Mouse (Mus musculus): Measurements from ENCODE around the gene Ngdn. TPM values are rescaled to one million over a fixed set of nuclear protein-coding genes. Genes with fewer than 3 reads are reported as not detected.

The Ngdn gene
- polyA plus RNA-seq, 1 experiment from 2014 or later = 88.0 TPM

- no peaks in the 10 kb centered on the region for H3K27me3 ChIP-seq (replicated peaks)
- WGBS = 84% methylated on average over 9 of the region's 9 CpGs
- no peak for ATAC-seq (ENCODE audit: insufficient read depth, low FRiP score, low read depth)
- no peaks in the 10 kb centered on the region for H3K36me3 ChIP-seq
- no peak overlapping the region for H3K4me3 ChIP-seq (replicated peaks)
- H3K4me1 ChIP-seq = no peaks in the 10 kb centered on the region
- no peak overlapping the region for H3K4me2 ChIP-seq
- H3K27ac ChIP-seq = no peak overlapping the region
- H3K9me3 ChIP-seq = no peaks in the 10 kb centered on the region
- no peak overlapping the region for H3K9ac ChIP-seq
Measured at GRCm38 (mm10) chr14:55052496-55052895, 37.2 kb downstream of the Ngdn start.

- no peaks in the 10 kb centered on the region for H3K4me1 ChIP-seq
- ATAC-seq (ENCODE audit: insufficient read depth, low FRiP score, low read depth) = no peak
- H3K27me3 ChIP-seq (replicated peaks) = no peaks in the 10 kb centered on the region
- H3K4me3 ChIP-seq (replicated peaks) = no peak overlapping the region
- H3K9me3 ChIP-seq = no peaks in the 10 kb centered on the region
- H3K4me2 ChIP-seq = no peak overlapping the region
- no peak overlapping the region for H3K27ac ChIP-seq
- no peaks in the 10 kb centered on the region for H3K36me3 ChIP-seq
- no peak overlapping the region for H3K9ac ChIP-seq
- 76% methylated on average over 4 of the region's 4 CpGs for WGBS
Measured at GRCm38 (mm10) chr14:55053050-55053449, 37.8 kb downstream of the Ngdn start.

GRCm38 (mm10) chr14:55053708-55054190 lies 38.5 kb downstream of the Ngdn start:
- no peak for ATAC-seq (ENCODE audit: insufficient read depth, low FRiP score, low read depth)
- no peaks in the 10 kb centered on the region for H3K9me3 ChIP-seq
- H3K9ac ChIP-seq = no peak overlapping the region
- H3K4me3 ChIP-seq (replicated peaks) = no peak overlapping the region
- no peak overlapping the region for H3K4me2 ChIP-seq
- no peaks in the 10 kb centered on the region for H3K27me3 ChIP-seq (replicated peaks)
- no peaks in the 10 kb centered on the region for H3K36me3 ChIP-seq
- 87% methylated on average over 15 of the region's 17 CpGs for WGBS
- no peaks in the 10 kb centered on the region for H3K4me1 ChIP-seq
- H3K27ac ChIP-seq = no peak overlapping the region

- H3K9me3 ChIP-seq = no peaks in the 10 kb centered on the region
- ATAC-seq (ENCODE audit: insufficient read depth, low FRiP score, low read depth) = no peak
- 84% methylated on average over 10 of the region's 10 CpGs for WGBS
- no peak overlapping the region for H3K9ac ChIP-seq
- H3K27ac ChIP-seq = no peak overlapping the region
- H3K4me2 ChIP-seq = no peak overlapping the region
- no peak overlapping the region for H3K4me3 ChIP-seq (replicated peaks)
- H3K27me3 ChIP-seq (replicated peaks) = no peaks in the 10 kb centered on the region
- H3K4me1 ChIP-seq = no peaks in the 10 kb centered on the region
- no peaks in the 10 kb centered on the region for H3K36me3 ChIP-seq
Measured at GRCm38 (mm10) chr14:55054191-55054749, 39.0 kb downstream of the Ngdn start.

DNA sequence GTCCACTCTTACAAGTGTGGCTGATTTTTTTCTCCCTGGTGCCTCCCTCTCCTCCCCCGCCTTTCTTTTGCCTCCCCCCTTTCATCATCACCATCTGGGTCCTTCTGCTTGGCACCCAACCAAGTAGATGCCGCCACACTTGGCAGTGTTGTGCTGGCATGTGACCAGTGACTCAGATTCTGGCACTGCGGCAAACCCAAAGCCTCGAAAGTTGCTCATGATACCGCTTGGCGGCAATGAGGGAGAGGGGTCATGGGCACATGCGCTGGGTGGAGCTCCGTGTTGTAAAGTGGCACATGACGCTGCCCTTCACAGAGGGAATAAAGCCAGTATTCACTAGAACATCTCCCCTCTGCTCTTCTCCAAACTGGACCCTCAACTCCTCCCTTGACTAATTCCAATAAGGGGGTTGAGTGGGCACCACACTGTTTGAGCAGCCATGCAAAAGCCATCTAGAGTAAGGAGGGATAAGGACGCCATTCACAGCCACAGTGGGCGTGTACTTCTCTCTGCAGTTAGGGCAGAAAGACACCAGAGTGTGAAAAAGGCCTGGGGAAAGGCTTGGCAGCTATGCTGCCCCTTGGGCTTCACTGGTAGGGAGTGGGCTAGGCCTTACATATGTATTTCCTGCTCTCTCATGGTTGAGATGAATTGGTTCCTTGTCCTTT lies 40.0 kb downstream of the Ngdn start:
- H3K27me3 ChIP-seq (replicated peaks) = no peaks in the 10 kb centered on the region
- no peaks in the 10 kb centered on the region for H3K36me3 ChIP-seq
- 76% methylated on average over 11 of the region's 11 CpGs for WGBS
- H3K27ac ChIP-seq = no peak overlapping the region
- no peak overlapping the region for H3K4me3 ChIP-seq (replicated peaks)
- no peak overlapping the region for H3K9ac ChIP-seq
- H3K4me2 ChIP-seq = no peak overlapping the region
- H3K9me3 ChIP-seq = no peaks in the 10 kb centered on the region
- no peaks in the 10 kb centered on the region for H3K4me1 ChIP-seq
- ATAC-seq (ENCODE audit: insufficient read depth, low FRiP score, low read depth) = no peak

- no peak overlapping the region for H3K4me2 ChIP-seq
- H3K4me3 ChIP-seq (replicated peaks) = no peak overlapping the region
- H3K27ac ChIP-seq = no peak overlapping the region
- H3K36me3 ChIP-seq = no peaks in the 10 kb centered on the region
- no peaks in the 10 kb centered on the region for H3K9me3 ChIP-seq
- H3K27me3 ChIP-seq (replicated peaks) = no peaks in the 10 kb centered on the region
- peaks cover 9% of the 10 kb centered on the region for H3K4me1 ChIP-seq
- no peak overlapping the region for H3K9ac ChIP-seq
- WGBS = 47% methylated on average over 1 of the region's 1 CpGs
- ATAC-seq (ENCODE audit: insufficient read depth, low FRiP score, low read depth) = no peak
Measured at GRCm38 (mm10) chr14:55059009-55059408, 43.8 kb downstream of the Ngdn start.

- peaks cover 9% of the 10 kb centered on the region for H3K4me1 ChIP-seq
- H3K4me3 ChIP-seq (replicated peaks) = no peak overlapping the region
- H3K9me3 ChIP-seq = no peaks in the 10 kb centered on the region
- no peak overlapping the region for H3K4me2 ChIP-seq
- H3K27me3 ChIP-seq (replicated peaks) = no peaks in the 10 kb centered on the region
- no peak for ATAC-seq (ENCODE audit: insufficient read depth, low FRiP score, low read depth)
- no peak overlapping the region for H3K27ac ChIP-seq
- 69% methylated on average over 5 of the region's 5 CpGs for WGBS
- H3K9ac ChIP-seq = no peak overlapping the region
- H3K36me3 ChIP-seq = no peaks in the 10 kb centered on the region
Measured at GRCm38 (mm10) chr14:55059931-55060330, 44.7 kb downstream of the Ngdn start.

DNA sequence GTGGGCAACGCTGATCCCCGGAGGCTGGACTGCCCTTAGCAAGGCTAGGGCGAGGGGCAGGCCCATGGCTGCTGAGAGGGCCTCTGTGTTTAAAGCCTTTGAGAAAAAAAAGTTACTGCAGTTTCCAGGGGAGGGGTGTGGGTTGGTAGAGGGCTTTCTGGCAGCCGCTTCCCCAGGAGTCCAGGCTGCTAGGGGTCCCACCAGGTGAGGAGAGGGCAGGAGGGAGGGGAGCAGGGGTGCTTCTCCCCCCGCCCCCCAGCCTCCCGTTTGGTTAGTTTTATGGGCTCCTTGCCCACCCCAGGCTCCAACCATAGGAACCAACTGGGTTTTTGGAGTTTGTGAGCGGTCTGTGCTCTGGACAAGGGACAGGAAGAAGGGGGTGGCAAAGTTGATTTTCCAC lies 46.6 kb downstream of the Ngdn start:
- Histone ChIP-seq H3K9me3 (no peaks in the 10 kb centered on the region), H3K27ac (no peak overlapping the region), H3K36me3 (no peaks in the 10 kb centered on the region), H3K4me1 (peaks cover 9% of the 10 kb centered on the region), H3K4me2 (peak overlapping the region; percentile 39; the same call in 1 of the 2 replicates), H3K27me3 (replicated peaks) (no peaks in the 10 kb centered on the region), H3K4me3 (replicated peaks) (no peak overlapping the region), H3K9ac (no peak overlapping the region)
- no peak for ATAC-seq (ENCODE audit: insufficient read depth, low FRiP score, low read depth)
- 42% methylated on average over 7 of the region's 7 CpGs for WGBS

DNA sequence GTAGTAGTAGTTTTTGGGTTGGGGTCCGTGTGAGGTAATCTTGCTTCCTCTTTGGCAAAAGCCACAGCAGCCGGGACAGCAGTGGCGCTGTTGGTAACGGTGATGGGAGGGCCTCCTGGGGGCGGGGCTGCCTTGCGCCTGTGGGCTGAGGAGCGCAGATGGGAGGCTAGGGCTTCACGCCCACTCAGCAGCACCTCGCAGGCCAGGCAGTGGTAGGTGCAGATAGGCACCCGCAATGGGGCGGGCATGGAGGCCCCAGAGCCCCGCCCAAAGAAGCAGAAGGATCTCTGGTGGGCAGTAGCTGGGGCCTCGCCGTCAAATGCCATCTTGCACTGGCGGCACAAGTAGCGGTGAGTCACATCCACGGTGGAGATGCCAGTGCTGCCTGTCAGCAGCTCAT lies 47.4 kb downstream of the Ngdn start:
- no peaks in the 10 kb centered on the region for H3K36me3 ChIP-seq
- peak overlapping the region; percentile 39 for H3K4me2 ChIP-seq
- ATAC-seq (ENCODE audit: insufficient read depth, low FRiP score, low read depth) = peak; percentile 91
- no peaks in the 10 kb centered on the region for H3K27me3 ChIP-seq (replicated peaks)
- no peak overlapping the region for H3K9ac ChIP-seq
- no peak overlapping the region for H3K4me3 ChIP-seq (replicated peaks)
- H3K27ac ChIP-seq = no peak overlapping the region
- WGBS = 14% methylated on average over 17 of the region's 17 CpGs
- peaks cover 9% of the 10 kb centered on the region for H3K4me1 ChIP-seq
- H3K9me3 ChIP-seq = no peaks in the 10 kb centered on the region

DNA sequence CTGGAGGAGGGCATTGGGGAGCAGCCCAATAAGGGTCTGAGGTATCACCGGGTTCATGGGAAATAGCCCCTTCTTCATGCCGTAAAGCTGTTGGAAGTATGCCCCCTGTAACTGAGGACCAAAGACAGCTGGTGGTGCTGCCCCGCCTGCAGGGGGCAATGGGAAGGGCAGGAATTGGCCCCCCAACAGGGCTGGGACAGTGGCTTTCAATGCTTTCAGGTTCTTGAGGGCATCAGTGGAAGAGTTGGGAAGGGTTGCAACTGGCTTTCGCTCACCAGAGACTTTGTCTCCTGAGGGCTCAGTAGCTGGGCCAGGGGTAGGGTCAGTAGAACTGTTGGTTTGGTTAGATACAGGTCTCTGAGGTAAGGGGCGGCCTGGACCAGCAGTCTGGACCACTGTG lies 47.9 kb downstream of the Ngdn start:
- ATAC-seq (ENCODE audit: insufficient read depth, low FRiP score, low read depth) = no peak
- H3K9me3 ChIP-seq = no peaks in the 10 kb centered on the region
- H3K4me2 ChIP-seq = peak overlapping the region; percentile 39

GRCm38 (mm10) chr14:55063581-55064381 lies 48.5 kb downstream of the Ngdn start:
- no peak overlapping the region for H3K9ac ChIP-seq
- ATAC-seq (ENCODE audit: insufficient read depth, low FRiP score, low read depth) = no peak
- WGBS = 82% methylated on average over 22 of the region's 22 CpGs
- H3K4me1 ChIP-seq = peaks cover 9% of the 10 kb centered on the region
- H3K27me3 ChIP-seq (replicated peaks) = no peaks in the 10 kb centered on the region
- H3K9me3 ChIP-seq = no peaks in the 10 kb centered on the region
- H3K27ac ChIP-seq = no peak overlapping the region
- H3K4me2 ChIP-seq = no peak overlapping the region
- no peaks in the 10 kb centered on the region for H3K36me3 ChIP-seq
- no peak overlapping the region for H3K4me3 ChIP-seq (replicated peaks)

More for the DNA sequence above, 47.9 kb downstream of the Ngdn start:
- Histone ChIP-seq H3K4me3 (replicated peaks) (no peak overlapping the region), H3K9ac (no peak overlapping the region), H3K4me1 (peaks cover 9% of the 10 kb centered on the region), H3K27ac (no peak overlapping the region), H3K36me3 (no peaks in the 10 kb centered on the region), H3K27me3 (replicated peaks) (no peaks in the 10 kb centered on the region)
- 85% methylated on average over 5 of the region's 5 CpGs for WGBS
